ENCODE assay signal across 33 mouse cellular contexts in genomic region chr9:24903706-24904105, GRCm38 (mm10).
DNase-seq lines count a peak whose midpoint lies in the region; ATAC-seq and TF ChIP-seq lines count a peak whose summit lies in the region.
"Had no signal": no experiment of that assay in that cellular context is flagged by ENCODE, and none has a peak within 500 bp of the region (broad histone marks: within the 10 kb centered on the region; RNA-seq: fewer than 3 reads in every experiment).

No protein-coding gene starts in this region.

- no peak overlapping the region for H3K9ac ChIP-seq in heart, embryonic 13.5 days
- no peak overlapping the region for H3K9ac ChIP-seq in forebrain, embryonic 12.5 days
- H3K9ac ChIP-seq in lung, postnatal 0 days (replicated peaks; ENCODE audit: low read depth) = no peak overlapping the region
- H3K9ac ChIP-seq: embryonic facial prominence, embryonic 13.5 days; forebrain, embryonic 13.5 days; hindbrain, embryonic 13.5 days had no signal

- peaks cover 29% of the 10 kb centered on the region for H3K4me1 ChIP-seq in heart, embryonic 13.5 days
- peaks cover 6% of the 10 kb centered on the region for H3K4me1 ChIP-seq in forebrain, embryonic 12.5 days
- no peaks in the 10 kb centered on the region for H3K4me1 ChIP-seq in lung, postnatal 0 days (ENCODE audit: insufficient read depth, low read depth, low read length)
- H3K4me1 ChIP-seq: embryonic facial prominence, embryonic 13.5 days; hindbrain, embryonic 13.5 days had no signal

- H3K4me2 ChIP-seq in heart, embryonic 13.5 days = no peak overlapping the region
- H3K4me2 ChIP-seq in forebrain, embryonic 12.5 days = no peak overlapping the region
- no peak overlapping the region for H3K4me2 ChIP-seq in lung, postnatal 0 days (replicated peaks; ENCODE audit: low read depth, low read length)
- H3K4me2 ChIP-seq: embryonic facial prominence, embryonic 13.5 days; forebrain, embryonic 13.5 days; hindbrain, embryonic 13.5 days had no signal

- TF ChIP-seq EP300 in lung, postnatal 0 days (IDR thresholded peaks at IDR 0.05) = no peak

- DNase-seq in embryo, embryonic 11 days = peak; percentile 4
- no peak for DNase-seq in embryo, embryonic 10 days (ENCODE audit: low spot score)
- no peak for DNase-seq in heart, postnatal 14 days
- peak; percentile 43 for DNase-seq in mesoderm, embryonic 11.5 days (ENCODE audit: low read depth, low spot score)
- no peak for DNase-seq in lung, postnatal 0 days (ENCODE audit: low spot score)
- DNase-seq in cerebellum, postnatal 25 days = no peak
- DNase-seq: adrenal gland, adult 8-10 months; adrenal gland, postnatal 25 days; B cell, adult 2 months; cerebellum, adult 11-12 months; cerebellum, adult 8-10 months; cerebellum, postnatal 10 days; gastrocnemius, adult 2 months; gastrocnemius, postnatal 14 days; heart, adult 18-20 months; heart, postnatal 36 days; kidney, adult 18-20 months had no signal

- no peaks in the 10 kb centered on the region for H3K9me3 ChIP-seq in heart, embryonic 13.5 days
- no peaks in the 10 kb centered on the region for H3K9me3 ChIP-seq in forebrain, embryonic 12.5 days
- H3K9me3 ChIP-seq in lung, postnatal 0 days (ENCODE audit: low read length) = no peaks in the 10 kb centered on the region
- H3K9me3 ChIP-seq: embryonic facial prominence, embryonic 10.5 days; embryonic facial prominence, embryonic 13.5 days; forebrain, embryonic 13.5 days; G1E; heart, embryonic 10.5 days; hindbrain, embryonic 10.5 days; hindbrain, embryonic 13.5 days had no signal

- intact Hi-C loops in heart, postnatal 14 days (cut with DNase I) = no loop called here

- H3K36me3 ChIP-seq in heart, embryonic 13.5 days = no peaks in the 10 kb centered on the region
- H3K36me3 ChIP-seq in forebrain, embryonic 12.5 days (replicated peaks) = no peaks in the 10 kb centered on the region
- no peaks in the 10 kb centered on the region for H3K36me3 ChIP-seq in lung, postnatal 0 days (ENCODE audit: insufficient read depth, low read length)
- H3K36me3 ChIP-seq: embryonic facial prominence, embryonic 10.5 days; embryonic facial prominence, embryonic 13.5 days; G1E; heart, embryonic 10.5 days; hindbrain, embryonic 10.5 days; hindbrain, embryonic 13.5 days had no signal

- H3K27me3 ChIP-seq in heart, embryonic 13.5 days (replicated peaks) = 0 out of 2 replicates have a peak, but pooled peaks cover 2% of the 10 kb centered on the region
- H3K27me3 ChIP-seq in forebrain, embryonic 12.5 days = no peaks in the 10 kb centered on the region
- no peaks in the 10 kb centered on the region for H3K27me3 ChIP-seq in lung, postnatal 0 days (replicated peaks; ENCODE audit: insufficient read depth, low read length)
- H3K27me3 ChIP-seq: CH12.LX; embryonic facial prominence, embryonic 13.5 days; forebrain, embryonic 13.5 days; hindbrain, embryonic 13.5 days had no signal

- TF ChIP-seq CTCF in lung, postnatal 0 days (IDR thresholded peaks at IDR 0.05) = no peak

- 58% methylated on average over 5 of the region's 5 CpGs for WGBS in heart, embryonic 13.5 days
- 69% methylated on average over 5 of the region's 5 CpGs for WGBS in forebrain, embryonic 12.5 days
- WGBS in lung, postnatal 0 days = 40% methylated on average over 5 of the region's 5 CpGs

- H3K4me3 ChIP-seq in heart, embryonic 13.5 days = no peak overlapping the region
- H3K4me3 ChIP-seq in forebrain, embryonic 12.5 days (replicated peaks) = no peak overlapping the region
- H3K4me3 ChIP-seq in lung, postnatal 0 days (ENCODE audit: low read depth, low read length) = no peak overlapping the region
- H3K4me3 ChIP-seq: embryonic facial prominence, embryonic 10.5 days; embryonic facial prominence, embryonic 13.5 days; erythroblast, embryonic 14.5 days; forebrain, embryonic 13.5 days; gastrocnemius, adult 2 months; heart, embryonic 10.5 days; hindbrain, embryonic 10.5 days; hindbrain, embryonic 13.5 days had no signal

- 0 out of 2 replicates have a peak overlapping the region, but pooled peaks have one; percentile 20 for H3K27ac ChIP-seq in heart, embryonic 13.5 days (replicated peaks)
- H3K27ac ChIP-seq in forebrain, embryonic 12.5 days = no peak overlapping the region
- no peak overlapping the region for H3K27ac ChIP-seq in lung, postnatal 0 days (ENCODE audit: low read length)
- H3K27ac ChIP-seq: embryonic facial prominence, embryonic 10.5 days; embryonic facial prominence, embryonic 13.5 days; forebrain, embryonic 13.5 days; gastrocnemius, adult 2 months; heart, embryonic 10.5 days; hindbrain, embryonic 10.5 days; hindbrain, embryonic 13.5 days; hindbrain, postnatal 0 days had no signal

- no peak for ATAC-seq in heart, embryonic 13.5 days (ENCODE audit: extremely low read depth, insufficient number of reproducible peaks, low FRiP score, low TSS enrichment)
- no peak for ATAC-seq in forebrain, embryonic 12.5 days (ENCODE audit: low FRiP score)
- no peak for ATAC-seq in lung, postnatal 0 days
- ATAC-seq: activated CD4-positive, CD25-positive, alpha-beta regulatory T cell, adult 4 months; forebrain, embryonic 13.5 days; forebrain, embryonic 16.5 days; hindbrain, postnatal 0 days; inflammation-experienced regulatory T-cells, adult 6 months; intestine, embryonic 16.5 days had no signal

Comparison
In these comparisons a context has a peak if more than half of its experiments do, and no peak if none do; other contexts are left out.
1. DNase-seq: peak in embryo, embryonic 11 days (single experiment) and mesoderm, embryonic 11.5 days (single experiment); none in embryo, embryonic 10 days (single experiment), heart, postnatal 14 days (0 of 2), lung, postnatal 0 days (single experiment) and cerebellum, postnatal 25 days (0 of 2).